Mouse (Mus musculus) ES-Bruce4 (cell line): ENCODE measurements around the gene Galns.
A peak's percentile ranks its signal among the peaks of the same experiment; 100 is the strongest.

Experiments used
- CTCF ChIP-seq: IDR thresholded peaks from one replicate; pipeline ENCODE4 v1.8.1; 2011; ENCODE audit warnings: low read depth, low read length
- POLR2A ChIP-seq: IDR thresholded peaks from one replicate; pipeline ENCODE4 v1.8.1; 2011; ENCODE audit warnings: low read length; ENCODE audit not compliant: insufficient read depth

GRCm38 (mm10) chr8:122660022-122660421 is 48.8 kb upstream of the Galns start:
- TF ChIP-seq CTCF (peak; percentile 67), POLR2A (no peak)
